Mouse (Mus musculus) hindbrain, embryonic 12.5 days (tissue): ENCODE data around the gene Hoxa6. TPM values are rescaled to one million over a fixed set of nuclear protein-coding genes. Genes with fewer than 3 reads are reported as not detected.

Source experiments
- ATAC-seq: fragments of 200-750 bp; cut with Nextera tagmentation; 2 replicates; pipeline ENCODE4 v1.8.0; 2017; ENCODE audit warnings: moderate TSS enrichment; ENCODE audit not compliant: low FRiP score
- H3K27ac ChIP-seq: fragments of 300-500 bp; sonication (generic); 2 replicates; pipeline ENCODE4 v1.5.1; 2016; ENCODE audit warnings: mild to moderate bottlenecking
- H3K27me3 ChIP-seq: fragments of 300-500 bp; sonication (generic); 2 replicates; pipeline ENCODE4 v1.6.1; 2016; ENCODE audit warnings: mild to moderate bottlenecking
- H3K36me3 ChIP-seq: fragments of 300-500 bp; sonication (generic); 2 replicates; pipeline ENCODE4 v1.6.1; 2016; ENCODE audit warnings: mild to moderate bottlenecking
- H3K4me1 ChIP-seq: fragments of 300-500 bp; sonication (generic); 2 replicates; pipeline ENCODE4 v1.6.1; 2016
- H3K4me2 ChIP-seq: fragments of 300-500 bp; sonication (generic); replicated peaks from 2 replicates; pipeline ENCODE4 v1.6.1; 2016; ENCODE audit warnings: mild to moderate bottlenecking
- H3K4me3 ChIP-seq: fragments of 300-500 bp; sonication (generic); 2 replicates; pipeline ENCODE4 v1.5.1; 2016; ENCODE audit warnings: mild to moderate bottlenecking
- H3K9ac ChIP-seq: fragments of 300-500 bp; sonication (generic); 2 replicates; pipeline ENCODE4 v1.6.1; 2016; ENCODE audit warnings: mild to moderate bottlenecking, moderate library complexity
- H3K9me3 ChIP-seq: fragments of 300-500 bp; sonication (generic); replicated peaks from 2 replicates; pipeline ENCODE4 v1.6.1; 2016; ENCODE audit warnings: mild to moderate bottlenecking
- WGBS: fragments of 180-500 bp; shearing (Covaris S2); methylation state at CpG from one replicate; pipeline ENCODE4 v1.1.7; 2016; 5-methylcytosine and 5-hydroxymethylcytosine counted together
- microRNA counts: library from miRNA; unstranded; fragments of <30 nt; microRNA quantifications from one replicate; lab custom pipeline; 2017
- microRNA-seq: library from miRNA; unstranded; fragments of <30 nt; microRNA quantifications from one replicate; pipeline ENCODE4, GENCODE M21; 2017
- polyA plus RNA-seq: library from polyadenylated mRNA; unstranded; fragments of >200 nt; fragmentation: Nextera tagmentation; extraction: Ambion mirVana; gene quantifications from 2 replicates; pipeline ENCODE4 v1.2.1, GENCODE M21; 2016

Gene Hoxa6
- polyA plus RNA-seq, 1 experiment from 2014 or later: 18.7 TPM

GRCm38 (mm10) chr6:52157466-52158275 is 50.9 kb downstream of the Hoxa6 start:
- peak overlapping the region; percentile 39; the same call in 1 of the 2 replicates for H3K9ac ChIP-seq
- no peak overlapping the region for H3K27ac ChIP-seq
- no peaks in the 10 kb centered on the region for H3K9me3 ChIP-seq
- peak overlapping the region; percentile 66 for H3K4me3 ChIP-seq
- ATAC-seq: no peak; the same call in 1 of the 2 replicates
- H3K4me1 ChIP-seq: peaks cover 23% of the 10 kb centered on the region
- H3K36me3 ChIP-seq: no peaks in the 10 kb centered on the region
- H3K4me2 ChIP-seq: peak overlapping the region; percentile 88
- WGBS: under 1% methylated on average over 32 of the region's 32 CpGs
- peaks cover 74% of the 10 kb centered on the region for H3K27me3 ChIP-seq

GRCm38 (mm10) chr6:52156551-52157200 is 51.8 kb downstream of the Hoxa6 start:
- no peaks in the 10 kb centered on the region for H3K36me3 ChIP-seq
- H3K27ac ChIP-seq: no peak overlapping the region
- H3K4me1 ChIP-seq: peaks cover 23% of the 10 kb centered on the region
- peak overlapping the region; percentile 88 for H3K4me2 ChIP-seq
- no peaks in the 10 kb centered on the region for H3K9me3 ChIP-seq
- H3K9ac ChIP-seq: no peak overlapping the region
- H3K27me3 ChIP-seq: peaks cover 83% of the 10 kb centered on the region
- 2% methylated on average over 20 of the region's 20 CpGs for WGBS
- H3K4me3 ChIP-seq: peak overlapping the region; percentile 66
- no peak for ATAC-seq

MicroRNAs encoded within 50 kb of the gene (microRNA counts, 519-probe panel; counts per million panel counts)
- microRNA mmu-miR-196b (lab: Ali Mortazavi, UCI): 470 counts per million, percentile 58 among the panel's probes with 10 or more counts

Small RNA genes lying within 50 kb of the gene (microRNA-seq; reads per million reads assigned to microRNA genes)
- gene Mir196b: 38.8 reads per million, percentile 36 among the genes with 10 or more reads in this experiment

Other genes with a start within 250 kb of the Hoxa6 start
- 24.4 and 27.8 TPM in 2 replicates for gene Skap2, start 196.2 kb downstream of the Hoxa6 start, polyA plus RNA-seq
- 2.1 and 3.2 TPM in 2 replicates for gene Hoxa1, start 50.4 kb downstream of the Hoxa6 start, polyA plus RNA-seq
- gene Hoxa2, start 43.9 kb downstream of the Hoxa6 start, polyA plus RNA-seq: 52.2 and 70.1 TPM in 2 replicates
- 5.6 and 6.9 TPM in 2 replicates for gene 5730596B20Rik, start 31.2 kb downstream of the Hoxa6 start, polyA plus RNA-seq
- gene Hoxa4, start 17.0 kb downstream of the Hoxa6 start, polyA plus RNA-seq: 6.9 and 12.5 TPM in 2 replicates
- gene Hoxa5, start 4.1 kb downstream of the Hoxa6 start, polyA plus RNA-seq: 53.4 and 82.9 TPM in 2 replicates
- gene Hoxa3, start 4.6 kb upstream of the Hoxa6 start, polyA plus RNA-seq: 13.7 and 19.5 TPM in 2 replicates
- not detected in 2 replicates for gene Gm28308, start 4.6 kb upstream of the Hoxa6 start, polyA plus RNA-seq
- 0.79 and 1.0 TPM in 2 replicates for gene Hoxa7, start 13.1 kb upstream of the Hoxa6 start, polyA plus RNA-seq
- gene Hoxa9, start 22.4 kb upstream of the Hoxa6 start, polyA plus RNA-seq: 0.12 TPM in 1 of 2 replicates, not detected in the other
- not detected in 2 replicates for gene Hoxa10, start 32.1 kb upstream of the Hoxa6 start, polyA plus RNA-seq
- gene Hoxa11, start 37.1 kb upstream of the Hoxa6 start, polyA plus RNA-seq: not detected in 2 replicates
- not detected in 2 replicates for gene Hoxa13, start 52.2 kb upstream of the Hoxa6 start, polyA plus RNA-seq
- gene Evx1, start 104.8 kb upstream of the Hoxa6 start, polyA plus RNA-seq: 11.5 and 12.6 TPM in 2 replicates